In genomic region chr2:172248106-172248764, GRCm38 (mm10) we compare ENCODE assay signal across 8 mouse cellular contexts. TPM values are rescaled to one million over a fixed set of nuclear protein-coding genes. Genes with fewer than 3 reads are reported as not detected.
A peak's percentile ranks its signal among the peaks of the same experiment; 100 is the strongest.
DNase-seq lines count a peak whose midpoint lies in the region; TF ChIP-seq lines count a peak whose summit lies in the region.
"Had no signal": no experiment of that assay in that cellular context is flagged by ENCODE, and none has a peak within 500 bp of the region (broad histone marks: within the 10 kb centered on the region; RNA-seq: fewer than 3 reads in every experiment).

Gene Mc3r, plus strand, starts transcription at chr2:172248492.

- no peaks in the 10 kb centered on the region for H3K36me3 ChIP-seq in MEL (ENCODE audit: control insufficient read depth in 1 of 2, insufficient read depth in 2 of 2, low read length in 2 of 2)
- H3K36me3 ChIP-seq: heart, embryonic 13.5 days had no signal

- H3K27ac ChIP-seq in MEL (ENCODE audit: control insufficient read depth, low read depth, low read length), result no peak within 1 kb of the TSS
- no peak within 1 kb of the TSS for H3K27ac ChIP-seq in layer of hippocampus, adult 2 months
- H3K27ac ChIP-seq: heart, embryonic 13.5 days had no signal

- TF ChIP-seq POLR2A in MEL (IDR thresholded peaks at IDR 0.05; ENCODE audit: control insufficient read depth in 1 of 2, insufficient read depth in 1 of 2, low read depth in 1 of 2, low read length in 2 of 2, poor library complexity in 1 of 2), result no peak

- H3K79me2 ChIP-seq in MEL (ENCODE audit: control insufficient read depth, insufficient read depth, low read length, poor library complexity), result no peaks in the 10 kb centered on the region

- no peak for TF ChIP-seq EP300 in MEL (IDR thresholded peaks at IDR 0.05; ENCODE audit: low read depth in 1 of 2, low read length in 2 of 2)

- TF ChIP-seq RAD21 in MEL (IDR thresholded peaks at IDR 0.05; ENCODE audit: low read depth, low read length), result peak; percentile 77

- no peaks in the 10 kb centered on the region for H3K4me1 ChIP-seq in MEL (ENCODE audit: control insufficient read depth in 1 of 2, insufficient read depth in 2 of 2, low read length in 2 of 2)
- H3K4me1 ChIP-seq: heart, embryonic 13.5 days had no signal

- H3K4me3 ChIP-seq in MEL (ENCODE audit: control insufficient read depth in 1 of 2, insufficient read depth in 1 of 2, low read depth in 2 of 2, low read length in 2 of 2), result no peak within 1 kb of the TSS
- H3K4me3 ChIP-seq in layer of hippocampus, adult 2 months, result no peak within 1 kb of the TSS
- H3K4me3 ChIP-seq: heart, embryonic 13.5 days had no signal

- DNase-seq in 416B (ENCODE audit: low read depth), result peak; percentile 5
- peak; percentile 61 for DNase-seq in MEL (ENCODE audit: low read depth, low spot score)
- DNase-seq in cerebellum, postnatal 10 days, result peak; percentile 95 to 96
- peak; percentile 38 to 60 for DNase-seq in frontal cortex, postnatal 10 days (ENCODE audit: low spot score in 2 of 2)
- DNase-seq in layer of hippocampus, adult 2 months (ENCODE audit: low spot score in 2 of 2), result peak; percentile 31 to 72
- peak; percentile 35 for DNase-seq in lung, postnatal 14 days
- peak; percentile 73 for DNase-seq in right cerebral cortex, adult 2 months (ENCODE audit: low spot score in 2 of 2)

- no peaks in the 10 kb centered on the region; a peak in 1 of 4 replicates for H3K27me3 ChIP-seq in MEL (ENCODE audit: control insufficient read depth in 1 of 2, insufficient read depth in 2 of 2, low read length in 2 of 2)

- H3K9me3 ChIP-seq in MEL (replicated peaks; ENCODE audit: insufficient read depth, low read length), result no peaks in the 10 kb centered on the region
- H3K9me3 ChIP-seq: heart, embryonic 13.5 days had no signal

- TF ChIP-seq CTCF in MEL (IDR thresholded peaks at IDR 0.05 in 2 of 3, conservative IDR thresholded peaks at IDR 0.05 in 1 of 3; ENCODE audit: control insufficient read depth in 1 of 3, insufficient read depth in 1 of 3, low read depth in 2 of 3, low read length in 3 of 3, poor library complexity in 1 of 3, severe bottlenecking in 1 of 3), result peak; percentile 69 to 92 (median 85)
- TF ChIP-seq CTCF in layer of hippocampus, adult 2 months (conservative IDR thresholded peaks at IDR 0.05), result peak; percentile 78

- no peak within 1 kb of the TSS for H3K9ac ChIP-seq in MEL (ENCODE audit: control insufficient read depth, low read depth, low read length, poor library complexity, severe bottlenecking)
- H3K9ac ChIP-seq: heart, embryonic 13.5 days had no signal

TF ChIP-seq in MEL, 35 proteins besides CTCF, POLR2A, EP300 and RAD21:
- no peak for TF ChIP-seq POLR2AphosphoS5 (IDR thresholded peaks at IDR 0.05; ENCODE audit: borderline replicate concordance, low read depth, low read length)
- TF ChIP-seq SMC3 (IDR thresholded peaks at IDR 0.05; ENCODE audit: low read depth, low read length), result peak; percentile 94
- no peak for TF ChIP-seq NELFE (IDR thresholded peaks at IDR 0.05; ENCODE audit: low read depth, low read length)
- TF ChIP-seq ZC3H11A (IDR thresholded peaks at IDR 0.05; ENCODE audit: low read depth, low read length), result peak; percentile 90
- no peak for TF ChIP-seq TCF12 (IDR thresholded peaks at IDR 0.05; ENCODE audit: low read depth, low read length)
- no peak for TF ChIP-seq MYB (IDR thresholded peaks at IDR 0.05; ENCODE audit: low read depth, low read length)

RNA-seq across cellular contexts. Expression of gene Mc3r, which starts in this region (rescaled TPM):
- 0.04 TPM in 1 of 2 replicates, not detected in the other for total RNA-seq in MEL (2012; rRNA removed)
- not detected for polyA plus RNA-seq in MEL (2012; ENCODE audit: insufficient read depth in 1 of 2, insufficient read length in 2 of 2, low read depth in 1 of 2, low replicate concordance in 2 of 2, missing spikeins in 1 of 2)
- not detected for total RNA-seq in layer of hippocampus, adult 2 months (2021)
- polyA plus RNA-seq: heart, embryonic 13.5 days had no signal

Comparison
In these comparisons a context has a peak if more than half of its experiments do, and no peak if none do; other contexts are left out.
1. Peak in DNase-seq in MEL; RNA of the gene not detected or under 1 TPM.
2. Peak in DNase-seq in layer of hippocampus, adult 2 months; RNA of the gene not detected or under 1 TPM.
3. DNase-seq: peak in every context shown above with its lines; median percentile 96 in cerebellum, postnatal 10 days; 73 in right cerebral cortex, adult 2 months; 61 in MEL; 52 in layer of hippocampus, adult 2 months; 49 in frontal cortex, postnatal 10 days; 35 in lung, postnatal 14 days; 5 in 416B.